Mouse (Mus musculus) limb, embryonic 11.5 days (tissue): Measurements from ENCODE around the gene Ccnc. TPM values are rescaled to one million over a fixed set of nuclear protein-coding genes. Genes with fewer than 3 reads are reported as not detected.
A peak's percentile ranks its signal among the peaks of the same experiment; 100 is the strongest.

Source experiments
- ATAC-seq: fragments of 200-750 bp; cut with Nextera tagmentation; 2 replicates; pipeline ENCODE4 v1.8.0; 2017; ENCODE audit warnings: low read depth; ENCODE audit not compliant: insufficient number of reproducible peaks, low FRiP score, low TSS enrichment
- DNase-seq: peaks from one replicate; pipeline ENCODE4 v3.0.0-alpha.2; 2015; ENCODE audit warnings: low spot score
- H3K27ac ChIP-seq: fragments of 300-500 bp; sonication (generic); replicated peaks from 2 replicates; pipeline ENCODE4 v1.5.1; 2014; ENCODE audit warnings: low read depth, mild to moderate bottlenecking, low read length
- H3K27me3 ChIP-seq: fragments of 300-500 bp; sonication (generic); 2 replicates; pipeline ENCODE4 v1.6.1; 2014; ENCODE audit warnings: mild to moderate bottlenecking, low read length, mixed read lengths; ENCODE audit not compliant: control insufficient read depth, insufficient read depth
- H3K36me3 ChIP-seq: fragments of 300-500 bp; sonication (generic); 2 replicates; pipeline ENCODE4 v1.6.1; 2014; ENCODE audit warnings: mild to moderate bottlenecking, low read length, moderate library complexity, mixed read lengths; ENCODE audit not compliant: control insufficient read depth, insufficient read depth
- H3K4me1 ChIP-seq: fragments of 300-500 bp; sonication (generic); 2 replicates; pipeline ENCODE4 v1.6.1; 2014; ENCODE audit warnings: low read length, mixed read lengths; ENCODE audit not compliant: control insufficient read depth, insufficient read depth
- H3K4me2 ChIP-seq: fragments of 300-500 bp; sonication (generic); 2 replicates; pipeline ENCODE4 v1.6.1; 2014; ENCODE audit warnings: low read depth, mild to moderate bottlenecking, moderate library complexity; ENCODE audit not compliant: severe bottlenecking
- H3K4me3 ChIP-seq: fragments of 300-500 bp; sonication (generic); 2 replicates; pipeline ENCODE4 v1.5.1; 2014; ENCODE audit warnings: low read depth, low read length
- H3K9ac ChIP-seq: fragments of 300-500 bp; sonication (generic); 2 replicates; pipeline ENCODE4 v1.6.1; 2014; ENCODE audit warnings: mild to moderate bottlenecking, low read length
- H3K9me3 ChIP-seq: fragments of 300-500 bp; sonication (generic); 2 replicates; pipeline ENCODE4 v1.6.1; 2016; ENCODE audit warnings: low read length; ENCODE audit not compliant: control insufficient read depth
- WGBS: fragments of 180-500 bp; shearing (Covaris S2); extraction: QIAGEN DNeasy Blood & Tissue Kit; methylation state at CpG from one replicate; pipeline ENCODE4 v1.1.7; 2014; 5-methylcytosine and 5-hydroxymethylcytosine counted together
- polyA plus RNA-seq: library from polyadenylated mRNA; unstranded; fragments of >200 nt; fragmentation: Nextera tagmentation; extraction: Ambion mirVana; gene quantifications from 2 replicates; pipeline ENCODE4 v1.2.1, GENCODE M21; 2014

The Ccnc gene
- polyA plus RNA-seq, 1 experiment from 2014 or later = 47.8 TPM

GRCm38 (mm10) chr4:21685595-21686091 lies 41.9 kb upstream of the Ccnc start, which contains the start of gene Prdm13:
Gene Prdm13 (minus strand): TSS chr4:21685963.
- Histone ChIP-seq H3K9me3 (no peaks in the 10 kb centered on the region), H3K9ac (no peak within 1 kb of the TSS), H3K4me2 (no peak within 1 kb of the TSS), H3K4me1 (no peaks in the 10 kb centered on the region), H3K36me3 (no peaks in the 10 kb centered on the region), H3K27me3 (peaks cover 95% of the 10 kb centered on the region), H3K27ac (no peak within 1 kb of the TSS), H3K4me3 (no peak within 1 kb of the TSS)
- ATAC-seq (no peak), DNase-seq (no peak)
- under 1% methylated on average over 38 of the region's 38 CpGs for WGBS

DNA sequence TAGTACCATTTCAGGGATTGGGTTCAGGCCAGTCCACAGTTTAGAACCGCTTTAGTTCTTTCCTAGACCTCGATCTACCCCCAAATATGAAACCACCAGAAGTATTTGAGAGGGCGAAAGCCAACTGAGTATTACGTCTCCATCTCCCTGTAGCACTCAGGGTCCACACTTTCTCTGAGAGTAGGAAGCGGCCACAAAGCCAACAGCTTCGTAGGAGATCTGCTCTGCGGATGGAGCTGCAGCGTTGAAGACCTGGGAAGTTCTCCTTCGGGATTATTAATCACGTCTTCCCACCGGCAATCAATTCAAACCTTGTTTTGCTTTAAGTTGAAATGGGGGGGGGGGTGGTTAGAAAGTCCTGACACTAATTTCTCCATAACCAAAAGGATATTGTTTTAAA lies 41.1 kb upstream of the Ccnc start:
- no peak overlapping the region for H3K4me2 ChIP-seq

GRCm38 (mm10) chr4:21686934-21687333 lies 40.6 kb upstream of the Ccnc start:
- DNase-seq (peak; percentile 54), ATAC-seq (no peak)
- H3K27ac ChIP-seq = no peak overlapping the region
- H3K36me3 ChIP-seq = no peaks in the 10 kb centered on the region
- H3K9ac ChIP-seq = no peak overlapping the region
- 0% methylated on average over 5 of the region's 5 CpGs for WGBS
- H3K4me1 ChIP-seq = no peaks in the 10 kb centered on the region
- H3K9me3 ChIP-seq = no peaks in the 10 kb centered on the region
- H3K4me2 ChIP-seq = no peak overlapping the region
- peaks cover 95% of the 10 kb centered on the region for H3K27me3 ChIP-seq
- H3K4me3 ChIP-seq = no peak overlapping the region

More for the DNA sequence above, 41.1 kb upstream of the Ccnc start:
- no peaks in the 10 kb centered on the region for H3K9me3 ChIP-seq
- no peaks in the 10 kb centered on the region for H3K36me3 ChIP-seq
- ATAC-seq = no peak
- H3K27ac ChIP-seq = no peak overlapping the region
- DNase-seq = peak; percentile 23
- peaks cover 95% of the 10 kb centered on the region for H3K27me3 ChIP-seq
- H3K9ac ChIP-seq = no peak overlapping the region
- WGBS = 2% methylated on average over 11 of the region's 11 CpGs
- no peak overlapping the region for H3K4me3 ChIP-seq
- no peaks in the 10 kb centered on the region for H3K4me1 ChIP-seq

DNA sequence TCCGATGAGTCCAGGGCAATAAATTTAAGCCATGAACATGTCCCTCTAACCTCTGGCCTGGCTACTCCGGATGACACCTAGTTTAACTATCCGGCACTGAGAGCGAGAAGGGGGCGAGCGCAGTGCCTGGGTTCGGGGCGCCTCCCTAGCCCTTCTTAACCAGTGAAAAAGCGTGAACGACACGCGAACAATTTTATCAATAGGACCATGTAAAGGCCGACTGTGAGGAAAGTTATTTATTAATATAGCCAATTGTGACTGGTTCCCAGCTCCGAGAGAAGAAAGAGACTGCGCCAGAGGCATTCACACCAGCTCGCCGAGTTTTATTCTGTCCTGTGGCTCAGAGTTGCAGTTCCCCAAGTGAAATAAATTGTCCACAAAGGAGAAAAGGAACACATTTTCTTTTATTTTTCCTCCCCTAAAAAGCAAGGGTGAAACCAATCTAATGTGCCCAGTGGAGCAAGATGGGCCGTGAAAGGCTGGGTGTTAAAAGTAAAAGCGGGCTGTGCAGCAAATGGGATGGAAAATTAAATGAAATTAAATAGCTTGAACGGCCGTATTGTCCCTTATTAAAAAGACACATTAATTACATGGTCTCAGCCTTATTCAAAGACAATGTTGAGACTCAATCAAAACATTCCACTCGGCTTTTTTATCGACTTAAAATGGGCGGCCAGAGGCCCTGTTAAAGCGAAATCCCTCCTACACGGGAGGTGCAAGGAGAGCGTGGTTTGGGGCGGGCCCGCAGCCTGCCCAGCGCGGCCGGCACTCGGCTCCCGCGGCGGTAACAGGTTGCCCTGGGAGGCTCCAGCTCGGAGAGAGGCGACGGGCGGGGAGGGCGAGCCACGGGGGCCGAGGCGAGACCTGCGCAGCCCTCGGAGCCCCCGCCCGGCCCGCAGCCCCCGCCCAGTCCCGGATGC lies 39.5 kb upstream of the Ccnc start:
- ATAC-seq = 0 out of 2 replicates have a peak, but pooled peaks have one; percentile 49
- Histone ChIP-seq H3K4me1 (no peaks in the 10 kb centered on the region), H3K9me3 (no peaks in the 10 kb centered on the region), H3K4me2 (peak overlapping the region; percentile 65), H3K27ac (no peak overlapping the region), H3K4me3 (peak overlapping the region; percentile 39), H3K36me3 (no peaks in the 10 kb centered on the region), H3K9ac (no peak overlapping the region), H3K27me3 (peaks cover 95% of the 10 kb centered on the region)
- WGBS = under 1% methylated on average over 49 of the region's 51 CpGs
- peak; percentile 40 for DNase-seq

DNA sequence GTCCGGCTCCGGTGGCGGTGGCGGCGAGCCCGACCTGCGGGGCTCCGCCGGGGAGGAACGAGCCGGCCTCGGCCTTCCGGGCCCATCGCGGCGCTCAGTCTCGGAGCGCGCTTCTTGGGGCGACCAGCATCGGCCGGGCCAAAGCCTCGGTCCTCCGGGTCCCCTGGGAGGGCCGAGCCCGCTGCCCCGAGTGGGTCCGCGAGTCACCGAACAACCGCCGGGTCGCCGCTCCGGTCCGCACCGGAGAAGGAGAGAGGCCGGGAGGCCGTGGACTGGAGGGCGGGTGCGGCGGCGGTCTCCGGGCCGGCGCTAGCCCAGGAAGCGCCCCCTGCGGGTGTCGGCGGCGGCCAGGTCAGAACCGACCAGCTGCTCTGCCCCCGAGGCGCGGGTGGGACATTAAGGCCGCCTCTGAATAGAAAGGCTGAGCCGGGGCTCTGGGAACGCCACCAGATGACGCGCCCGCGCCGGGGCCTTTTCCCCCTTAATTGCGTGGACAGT lies 38.7 kb upstream of the Ccnc start:
- peak; percentile 46; the same call in 1 of the 2 replicates for ATAC-seq
- Histone ChIP-seq H3K27ac (no peak overlapping the region), H3K4me2 (peak overlapping the region; percentile 65), H3K4me3 (peak overlapping the region; percentile 39), H3K36me3 (no peaks in the 10 kb centered on the region), H3K27me3 (peaks cover 90% of the 10 kb centered on the region), H3K9ac (no peak overlapping the region), H3K4me1 (no peaks in the 10 kb centered on the region), H3K9me3 (no peaks in the 10 kb centered on the region)
- peak; percentile 71 for DNase-seq
- 0% methylated on average over 46 of the region's 64 CpGs for WGBS

DNA sequence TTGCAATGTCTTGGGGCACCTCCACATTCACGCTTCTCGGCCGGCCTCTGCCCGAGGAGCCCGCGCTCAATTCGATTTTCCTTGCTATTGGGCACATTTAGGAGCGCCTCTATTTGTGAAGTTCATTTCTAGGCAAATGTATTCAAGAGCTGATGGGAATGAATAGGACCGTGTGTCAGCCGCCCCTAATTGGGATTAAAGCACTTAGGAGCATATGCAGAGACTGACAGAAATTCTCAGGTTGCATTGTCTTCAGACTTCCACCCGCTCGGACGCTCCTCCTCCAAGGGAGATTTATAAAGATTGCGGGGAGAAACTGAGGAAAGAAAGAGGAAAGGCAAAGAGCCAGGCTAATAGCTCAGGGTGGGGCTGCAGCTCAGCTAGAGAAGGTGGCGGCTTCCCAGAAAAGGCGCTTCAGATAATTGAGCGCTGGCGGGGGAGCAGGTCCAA lies 38.0 kb upstream of the Ccnc start:
- Histone ChIP-seq H3K9me3 (no peaks in the 10 kb centered on the region), H3K36me3 (no peaks in the 10 kb centered on the region), H3K4me3 (no peak overlapping the region), H3K27me3 (peaks cover 82% of the 10 kb centered on the region), H3K4me1 (no peaks in the 10 kb centered on the region), H3K27ac (no peak overlapping the region), H3K4me2 (no peak overlapping the region), H3K9ac (no peak overlapping the region)
- no peak for ATAC-seq
- WGBS = under 1% methylated on average over 18 of the region's 18 CpGs
- DNase-seq = peak; percentile 55

GRCm38 (mm10) chr4:21690221-21690620 lies 37.3 kb upstream of the Ccnc start:
- Histone ChIP-seq H3K9me3 (no peaks in the 10 kb centered on the region), H3K4me1 (no peaks in the 10 kb centered on the region), H3K27ac (no peak overlapping the region), H3K4me3 (no peak overlapping the region), H3K9ac (no peak overlapping the region), H3K27me3 (peaks cover 75% of the 10 kb centered on the region), H3K36me3 (no peaks in the 10 kb centered on the region), H3K4me2 (no peak overlapping the region)
- ATAC-seq (no peak), DNase-seq (peak; percentile 28)
- 7% methylated on average over 7 of the region's 7 CpGs for WGBS

DNA sequence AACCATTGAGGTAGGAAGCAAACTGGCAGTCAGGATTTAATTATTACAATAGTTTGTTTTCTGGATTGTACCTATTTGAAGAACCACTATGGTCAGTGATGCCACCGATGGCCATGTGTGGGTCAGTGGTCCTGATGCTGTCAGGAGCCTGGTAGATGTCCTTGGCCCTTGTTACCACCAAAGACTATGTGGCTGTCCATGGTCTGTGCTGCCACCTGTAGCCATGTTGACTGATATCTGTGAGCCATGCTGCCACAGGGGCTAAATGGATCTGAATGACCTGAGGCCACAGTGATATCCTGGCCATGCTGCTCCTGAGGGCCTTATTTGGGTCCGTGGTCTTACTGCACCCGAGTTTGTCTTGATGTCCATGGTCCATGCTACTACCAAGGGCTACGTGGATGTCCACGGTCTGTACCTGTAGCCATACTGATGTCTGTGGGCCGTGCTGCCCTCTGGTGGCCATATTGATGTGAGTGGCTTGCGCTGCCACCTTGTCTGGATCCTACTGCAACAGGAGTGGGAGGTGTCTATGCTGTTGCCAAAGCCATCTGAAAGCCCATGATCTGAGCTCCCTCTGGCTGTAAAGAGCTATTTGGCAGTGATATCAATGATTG lies 31.8 kb upstream of the Ccnc start:
- no peak overlapping the region for H3K27ac ChIP-seq
- 38% methylated on average over 7 of the region's 7 CpGs for WGBS
- no peaks in the 10 kb centered on the region for H3K9me3 ChIP-seq
- H3K36me3 ChIP-seq = no peaks in the 10 kb centered on the region
- no peak overlapping the region for H3K4me2 ChIP-seq
- peaks cover 21% of the 10 kb centered on the region for H3K27me3 ChIP-seq
- ATAC-seq (no peak), DNase-seq (peak; percentile 69)
- no peak overlapping the region for H3K9ac ChIP-seq
- H3K4me3 ChIP-seq = no peak overlapping the region
- no peaks in the 10 kb centered on the region for H3K4me1 ChIP-seq
